Mouse (Mus musculus) embryonic facial prominence, embryonic 11.5 days (tissue): ENCODE results near the gene Alkbh5. TPM values are rescaled to one million over a fixed set of nuclear protein-coding genes. Genes with fewer than 3 reads are reported as not detected.

Experiments
- ATAC-seq: fragments of 200-750 bp; cut with Nextera tagmentation; replicated peaks from 2 replicates; pipeline ENCODE4 v1.8.0; 2017; ENCODE audit warnings: low read depth; ENCODE audit not compliant: insufficient number of reproducible peaks, low FRiP score, low TSS enrichment
- DNase-seq: peaks from one replicate; pipeline ENCODE4 v3.0.0-alpha.2; 2015; ENCODE audit warnings: low spot score
- H3K27ac ChIP-seq: fragments of 300-500 bp; sonication (generic); replicated peaks from 2 replicates; pipeline ENCODE4 v1.5.1; 2014; ENCODE audit warnings: mild to moderate bottlenecking, low read depth, low read length, control low read depth
- H3K27me3 ChIP-seq: fragments of 300-500 bp; sonication (generic); 2 replicates; pipeline ENCODE4 v1.6.1; 2014; ENCODE audit warnings: mild to moderate bottlenecking, low read length, moderate library complexity, mixed read lengths; ENCODE audit not compliant: control insufficient read depth, insufficient read depth
- H3K36me3 ChIP-seq: fragments of 300-500 bp; sonication (generic); replicated peaks from 2 replicates; pipeline ENCODE4 v1.6.1; 2014; ENCODE audit warnings: low read depth, mild to moderate bottlenecking, low read length, moderate library complexity, mixed read lengths; ENCODE audit not compliant: control insufficient read depth, insufficient read depth
- H3K4me1 ChIP-seq: fragments of 300-500 bp; sonication (generic); 2 replicates; pipeline ENCODE4 v1.6.1; 2014; ENCODE audit warnings: low read length, mixed read lengths; ENCODE audit not compliant: control insufficient read depth, insufficient read depth
- H3K4me2 ChIP-seq: fragments of 300-500 bp; sonication (generic); 2 replicates; pipeline ENCODE4 v1.6.1; 2014; ENCODE audit warnings: low read depth, mild to moderate bottlenecking, control low read depth, low read length, moderate library complexity
- H3K4me3 ChIP-seq: fragments of 300-500 bp; sonication (generic); 2 replicates; pipeline ENCODE4 v1.5.1; 2014; ENCODE audit warnings: low read depth, low read length, control low read depth
- H3K9ac ChIP-seq: fragments of 300-500 bp; sonication (generic); replicated peaks from 2 replicates; pipeline ENCODE4 v1.6.1; 2014; ENCODE audit warnings: mild to moderate bottlenecking, control low read depth, low read length
- H3K9me3 ChIP-seq: fragments of 300-500 bp; sonication (generic); replicated peaks from 2 replicates; pipeline ENCODE4 v1.6.1; 2016; ENCODE audit warnings: mild to moderate bottlenecking, low read length, inconsistent platforms, mixed read lengths; ENCODE audit not compliant: control insufficient read depth
- WGBS: fragments of 180-500 bp; shearing (Covaris S2); extraction: QIAGEN DNeasy Blood & Tissue Kit; methylation state at CpG from one replicate; pipeline ENCODE4 v1.1.7; 2014; 5-methylcytosine and 5-hydroxymethylcytosine counted together
- polyA plus RNA-seq: library from polyadenylated mRNA; unstranded; fragments of >200 nt; fragmentation: Nextera tagmentation; extraction: Ambion mirVana; gene quantifications from 2 replicates; pipeline ENCODE4 v1.2.1, GENCODE M21; 2014

Gene Alkbh5
- 31.4 and 31.5 TPM in 2 replicates for polyA plus RNA-seq

DNA sequence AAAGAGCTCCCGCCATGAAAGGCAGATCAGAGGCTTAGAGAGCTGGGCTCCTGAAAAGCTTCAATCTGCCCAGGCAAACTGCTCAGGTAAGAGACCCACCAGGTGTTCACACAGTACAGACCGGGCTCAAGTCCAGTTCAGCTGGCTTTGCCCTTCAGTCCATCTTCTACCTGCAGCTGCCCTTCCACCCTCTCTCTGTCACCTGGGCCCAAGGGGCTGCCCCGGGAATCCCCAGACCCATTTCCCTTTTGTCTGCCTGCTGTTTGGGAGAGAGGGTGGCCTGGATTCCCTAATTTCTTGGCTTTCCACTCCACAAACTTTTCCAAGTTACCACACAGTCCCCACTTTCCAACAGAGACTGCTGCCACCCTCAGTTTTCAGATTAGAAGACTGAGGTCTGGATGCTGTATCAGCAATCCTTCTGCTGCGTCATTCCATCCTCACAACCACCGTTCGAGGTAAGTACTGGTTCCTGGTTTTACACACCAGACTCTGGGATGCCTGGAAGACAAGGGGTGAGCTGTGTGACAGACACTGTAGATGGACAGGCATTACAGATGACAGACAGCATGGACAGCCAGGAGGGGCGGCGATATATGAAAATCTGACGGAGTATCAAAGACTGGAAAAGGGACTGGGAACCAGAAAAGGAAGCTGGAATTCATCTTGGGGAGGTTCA lies at the start of gene Alkbh5:
Gene Alkbh5 (plus strand): TSS at position 202 of the 679 bp plus-strand sequence.
- peak within 1 kb of the TSS; percentile 98 for H3K4me3 ChIP-seq
- H3K27me3 ChIP-seq = no peaks in the 10 kb centered on the region
- DNase-seq (peak; percentile 37), ATAC-seq (no peak)
- peaks cover 3% of the 10 kb centered on the region; the same call in 1 of the 2 replicates for H3K4me1 ChIP-seq
- H3K36me3 ChIP-seq = no peaks in the 10 kb centered on the region
- 25% methylated on average over 9 of the region's 9 CpGs for WGBS
- H3K27ac ChIP-seq = peak within 1 kb of the TSS; percentile 99
- H3K4me2 ChIP-seq = peak within 1 kb of the TSS; percentile 76
- no peaks in the 10 kb centered on the region for H3K9me3 ChIP-seq
- H3K9ac ChIP-seq = peak within 1 kb of the TSS; percentile 87

DNA sequence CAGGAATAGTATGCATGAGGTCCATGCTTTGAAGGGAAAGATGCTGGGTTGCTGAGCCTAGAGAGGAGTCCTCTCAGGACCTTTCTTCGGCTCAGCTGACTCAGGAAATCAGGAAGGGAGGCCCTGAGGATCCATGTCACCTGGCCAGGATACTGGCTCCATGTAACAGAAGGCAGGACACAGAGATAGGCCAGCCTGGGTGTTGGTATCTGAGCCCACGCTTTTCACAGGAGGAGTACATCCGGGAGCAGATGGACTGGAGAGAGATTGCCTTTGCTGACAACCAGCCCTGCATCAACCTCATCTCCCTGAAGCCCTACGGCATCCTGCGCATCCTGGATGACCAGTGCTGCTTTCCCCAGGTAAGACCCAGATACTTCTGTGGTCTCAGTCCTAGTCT lies 43.5 kb upstream of the Alkbh5 start:
- Histone ChIP-seq H3K36me3 (no peaks in the 10 kb centered on the region), H3K27ac (no peak overlapping the region), H3K4me3 (no peak overlapping the region), H3K9ac (no peak overlapping the region), H3K4me1 (no peaks in the 10 kb centered on the region), H3K9me3 (no peaks in the 10 kb centered on the region), H3K27me3 (no peaks in the 10 kb centered on the region), H3K4me2 (no peak overlapping the region)
- DNase-seq = no peak
- WGBS = 89% methylated on average over 5 of the region's 5 CpGs
- no peak for ATAC-seq

GRCm38 (mm10) chr11:60495692-60496091 lies 40.5 kb upstream of the Alkbh5 start:
- Histone ChIP-seq H3K4me2 (no peak overlapping the region), H3K27ac (no peak overlapping the region), H3K4me1 (no peaks in the 10 kb centered on the region), H3K9ac (no peak overlapping the region), H3K36me3 (no peaks in the 10 kb centered on the region), H3K4me3 (no peak overlapping the region), H3K27me3 (no peaks in the 10 kb centered on the region), H3K9me3 (no peaks in the 10 kb centered on the region)
- WGBS = 58% methylated on average over 2 of the region's 2 CpGs
- ATAC-seq (no peak), DNase-seq (no peak)

DNA sequence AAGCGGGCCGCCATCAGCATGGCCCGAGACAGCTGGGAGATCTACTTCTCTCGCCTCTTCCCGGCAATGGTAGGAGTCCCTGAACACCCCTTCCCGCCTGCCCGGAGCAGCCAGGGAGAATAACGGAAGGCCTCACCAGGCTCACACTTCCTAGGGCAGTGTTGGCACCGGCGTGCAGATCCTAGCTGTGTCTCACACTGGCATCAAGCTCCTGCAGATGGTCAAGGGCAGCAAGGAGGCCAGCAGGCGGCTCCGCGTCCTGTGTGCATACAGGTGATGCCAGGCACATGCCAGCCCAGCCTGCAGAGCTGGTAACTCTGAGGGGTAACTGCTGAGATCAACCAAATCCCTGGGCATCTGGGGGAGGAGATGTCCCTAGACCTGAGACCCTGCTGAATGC lies 28.9 kb upstream of the Alkbh5 start:
- 81% methylated on average over 13 of the region's 13 CpGs for WGBS
- H3K27me3 ChIP-seq = peaks cover 9% of the 10 kb centered on the region
- ATAC-seq = no peak

DNA sequence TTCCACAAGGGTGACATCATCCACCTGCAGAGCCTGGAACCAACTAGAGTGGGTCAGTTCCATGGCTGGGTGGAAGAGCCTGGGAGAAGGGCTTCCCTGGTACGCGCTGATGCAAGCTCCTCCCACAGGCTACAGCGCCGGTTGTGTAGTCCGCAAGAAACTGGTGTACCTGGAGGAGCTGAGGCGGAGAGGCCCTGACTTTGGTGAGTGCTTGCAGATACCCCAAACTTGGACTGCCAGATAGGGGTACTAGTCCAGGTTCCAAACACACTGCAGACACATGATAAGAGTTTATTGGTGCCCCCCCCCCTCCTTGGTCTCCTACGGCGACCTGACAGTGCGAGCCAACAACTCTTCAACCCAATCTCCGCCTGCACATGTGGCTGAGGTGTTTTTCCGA lies 27.2 kb upstream of the Alkbh5 start:
- peak; percentile 31 for DNase-seq
- Histone ChIP-seq H3K27ac (no peak overlapping the region), H3K9ac (no peak overlapping the region; the same call in 1 of the 2 replicates)

More for the DNA sequence above, 28.9 kb upstream of the Alkbh5 start:
- Histone ChIP-seq H3K4me3 (no peak overlapping the region), H3K4me2 (no peak overlapping the region), H3K27ac (no peak overlapping the region), H3K9ac (no peak overlapping the region), H3K9me3 (no peaks in the 10 kb centered on the region), H3K36me3 (no peaks in the 10 kb centered on the region), H3K4me1 (peaks cover 3% of the 10 kb centered on the region; the same call in 1 of the 2 replicates)
- DNase-seq = no peak

DNA sequence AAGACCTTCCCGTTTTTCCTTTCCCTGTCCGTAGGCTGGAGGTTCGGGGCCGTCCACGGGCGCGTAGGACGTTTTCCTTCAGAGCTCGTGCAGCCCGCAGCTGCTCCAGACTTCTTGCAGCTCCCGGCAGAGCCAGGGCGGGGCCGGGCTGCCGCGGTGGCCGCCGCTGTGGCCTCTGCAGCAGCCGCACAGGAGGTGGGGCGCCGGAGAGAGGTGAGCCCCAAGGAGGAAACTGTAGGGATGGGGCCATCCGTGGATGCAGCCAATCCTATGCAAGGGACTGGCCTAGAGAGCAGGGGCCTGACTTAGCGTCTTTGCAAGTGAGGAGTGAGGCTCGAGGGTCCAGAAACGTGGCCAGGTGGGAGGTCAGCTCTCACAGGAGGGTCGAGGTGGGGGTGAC lies 26.7 kb upstream of the Alkbh5 start:
- Histone ChIP-seq H3K9me3 (no peaks in the 10 kb centered on the region), H3K9ac (peak overlapping the region; percentile 32), H3K4me1 (peaks cover 3% of the 10 kb centered on the region; the same call in 1 of the 2 replicates), H3K27ac (no peak overlapping the region), H3K4me3 (peak overlapping the region; percentile 32), H3K27me3 (peaks cover 9% of the 10 kb centered on the region), H3K36me3 (no peaks in the 10 kb centered on the region), H3K4me2 (peak overlapping the region; percentile 59)
- under 1% methylated on average over 25 of the region's 25 CpGs for WGBS
- peak; percentile 60 for DNase-seq
- ATAC-seq = 0 out of 2 replicates have a peak, but pooled peaks have one; percentile 29

More for the DNA sequence above, 27.2 kb upstream of the Alkbh5 start:
- peak overlapping the region; percentile 32 for H3K4me3 ChIP-seq
- no peaks in the 10 kb centered on the region for H3K36me3 ChIP-seq
- peaks cover 3% of the 10 kb centered on the region; the same call in 1 of the 2 replicates for H3K4me1 ChIP-seq
- peaks cover 9% of the 10 kb centered on the region for H3K27me3 ChIP-seq
- 5% methylated on average over 11 of the region's 11 CpGs for WGBS
- no peaks in the 10 kb centered on the region for H3K9me3 ChIP-seq
- ATAC-seq = no peak
- H3K4me2 ChIP-seq = peak overlapping the region; percentile 59

GRCm38 (mm10) chr11:60511893-60512292 lies 24.3 kb upstream of the Alkbh5 start:
- H3K9ac ChIP-seq = no peak overlapping the region
- H3K4me3 ChIP-seq = no peak overlapping the region
- peaks cover 3% of the 10 kb centered on the region; the same call in 1 of the 2 replicates for H3K4me1 ChIP-seq
- H3K4me2 ChIP-seq = no peak overlapping the region
- H3K9me3 ChIP-seq = no peaks in the 10 kb centered on the region
- ATAC-seq = no peak
- WGBS = 87% methylated on average over 1 of the region's 1 CpGs
- DNase-seq = no peak
- peaks cover 9% of the 10 kb centered on the region for H3K27me3 ChIP-seq
- no peaks in the 10 kb centered on the region for H3K36me3 ChIP-seq
- H3K27ac ChIP-seq = no peak overlapping the region

DNA sequence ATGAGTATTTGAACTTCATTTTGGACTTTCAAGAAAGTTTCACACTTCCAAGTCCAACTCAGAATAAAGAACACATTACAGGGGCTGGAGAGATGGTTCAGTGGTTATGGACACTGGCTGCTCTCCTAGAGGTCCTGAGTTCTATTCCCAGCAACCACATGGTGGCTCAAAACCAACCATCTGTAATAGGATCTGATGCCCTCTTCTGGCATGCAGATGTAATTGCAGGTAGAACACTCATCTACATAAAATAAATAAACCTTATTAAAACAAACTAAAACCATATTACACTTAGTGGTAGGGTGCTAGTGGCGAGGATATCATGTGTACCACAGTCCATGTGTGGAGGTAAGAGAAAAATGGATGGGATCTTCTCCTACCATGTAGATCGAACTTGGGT lies 23.7 kb upstream of the Alkbh5 start:
- H3K9ac ChIP-seq = no peak overlapping the region
- DNase-seq = no peak
- no peak for ATAC-seq
- H3K4me1 ChIP-seq = peaks cover 3% of the 10 kb centered on the region; the same call in 1 of the 2 replicates
- H3K27ac ChIP-seq = no peak overlapping the region
- no peaks in the 10 kb centered on the region for H3K9me3 ChIP-seq
- no peak overlapping the region for H3K4me2 ChIP-seq
- H3K27me3 ChIP-seq = peaks cover 9% of the 10 kb centered on the region
- 67% methylated on average over 2 of the region's 2 CpGs for WGBS
- no peak overlapping the region for H3K4me3 ChIP-seq
- H3K36me3 ChIP-seq = no peaks in the 10 kb centered on the region
